Comparison of ENCODE assay signal across 30 mouse cellular contexts in genomic region chr15:102446448-102446847, GRCm38 (mm10). TPM values are rescaled to one million over a fixed set of nuclear protein-coding genes. Genes with fewer than 3 reads are reported as not detected.
"Had no signal": no experiment of that assay in that cellular context is flagged by ENCODE, and none has a peak within 500 bp of the region (broad histone marks: within the 10 kb centered on the region; RNA-seq: fewer than 3 reads in every experiment).

No protein-coding gene starts in this region.

- ATAC-seq: liver, postnatal 0 days; lung, postnatal 0 days; midbrain, embryonic 15.5 days had no signal

- H3K4me3 ChIP-seq: layer of hippocampus, adult 2 months; left cerebral cortex, adult 2 months; limb, embryonic 12.5 days; limb, embryonic 15.5 days; midbrain, embryonic 12.5 days; midbrain, embryonic 15.5 days; neural tube, embryonic 12.5 days; neural tube, embryonic 15.5 days; stomach, embryonic 15.5 days had no signal

- H3K27ac ChIP-seq: kidney, postnatal 0 days; layer of hippocampus, adult 2 months; left cerebral cortex, adult 2 months; limb, embryonic 12.5 days; limb, embryonic 15.5 days; liver, embryonic 14.5 days; macrophage; midbrain, embryonic 12.5 days; midbrain, embryonic 15.5 days; neural tube, embryonic 12.5 days; neural tube, embryonic 15.5 days; stomach, embryonic 15.5 days had no signal

- H3K9ac ChIP-seq: limb, embryonic 12.5 days; limb, embryonic 15.5 days; liver, embryonic 14.5 days; liver, postnatal 0 days; lung, embryonic 14.5 days; midbrain, embryonic 12.5 days; midbrain, embryonic 15.5 days; neural tube, embryonic 12.5 days; neural tube, embryonic 15.5 days; stomach, embryonic 15.5 days had no signal

- H3K36me3 ChIP-seq: limb, embryonic 12.5 days; limb, embryonic 15.5 days; midbrain, embryonic 12.5 days; midbrain, embryonic 15.5 days; neural tube, embryonic 12.5 days; neural tube, embryonic 15.5 days; stomach, embryonic 15.5 days had no signal

- H3K9me3 ChIP-seq: limb, embryonic 12.5 days; limb, embryonic 15.5 days; midbrain, embryonic 12.5 days; midbrain, embryonic 15.5 days; neural tube, embryonic 12.5 days; neural tube, embryonic 15.5 days; stomach, embryonic 15.5 days had no signal

- DNase-seq: kidney, adult 11 months; kidney, adult 9 months; kidney, postnatal 25 days; layer of hippocampus, postnatal 36 days; left cerebral cortex, postnatal 4 days; liver, postnatal 0 days; lung, embryonic 14.5 days; retina, postnatal 1 day; right cerebral cortex, postnatal 25 days; spleen, adult 18-20 months; thymus, postnatal 25 days had no signal

- H3K27me3 ChIP-seq: limb, embryonic 12.5 days; limb, embryonic 15.5 days; midbrain, embryonic 12.5 days; midbrain, embryonic 15.5 days; neural tube, embryonic 12.5 days; neural tube, embryonic 15.5 days; stomach, embryonic 15.5 days had no signal

- H3K4me2 ChIP-seq: limb, embryonic 12.5 days; limb, embryonic 15.5 days; liver, embryonic 11.5 days; lung, embryonic 14.5 days; midbrain, embryonic 12.5 days; midbrain, embryonic 15.5 days; neural tube, embryonic 12.5 days; neural tube, embryonic 15.5 days; stomach, embryonic 15.5 days had no signal

- H3K4me1 ChIP-seq: limb, embryonic 12.5 days; limb, embryonic 15.5 days; midbrain, embryonic 15.5 days; neural tube, embryonic 12.5 days; neural tube, embryonic 15.5 days; stomach, embryonic 15.5 days had no signal

RNA-seq across cellular contexts. Expression of gene Amhr2, which starts 1.3 kb away (rescaled TPM):
- total RNA-seq: megakaryocyte, adult 5-6 weeks had no signal
- polyA plus RNA-seq: midbrain, embryonic 12.5 days had no signal

RNA-seq across cellular contexts. Expression of gene Gm10337, which starts 57.1 kb away (rescaled TPM):
- total RNA-seq: layer of hippocampus, adult 2 months; layer of hippocampus, postnatal 10 days; layer of hippocampus, postnatal 36 days; left cerebral cortex, adult 2 months; left cerebral cortex, postnatal 14 days; left cerebral cortex, postnatal 4 days; megakaryocyte, adult 5-6 weeks had no signal
- polyA plus RNA-seq: large intestine, adult 2 months; limb, embryonic 12.5 days; liver, embryonic 11.5 days; liver, embryonic 14.5 days; liver, postnatal 0 days; lung, embryonic 14.5 days; lung, postnatal 0 days; macrophage; neural tube, embryonic 12.5 days; thymus, postnatal 0 days had no signal
